Mouse (Mus musculus): Measurements from ENCODE around the gene Ercc1. TPM values are rescaled to one million over a fixed set of nuclear protein-coding genes. Genes with fewer than 3 reads are reported as not detected.

Ercc1 gene
- total RNA-seq, 1 experiment from 2014 or later = 18.9 TPM

DNA sequence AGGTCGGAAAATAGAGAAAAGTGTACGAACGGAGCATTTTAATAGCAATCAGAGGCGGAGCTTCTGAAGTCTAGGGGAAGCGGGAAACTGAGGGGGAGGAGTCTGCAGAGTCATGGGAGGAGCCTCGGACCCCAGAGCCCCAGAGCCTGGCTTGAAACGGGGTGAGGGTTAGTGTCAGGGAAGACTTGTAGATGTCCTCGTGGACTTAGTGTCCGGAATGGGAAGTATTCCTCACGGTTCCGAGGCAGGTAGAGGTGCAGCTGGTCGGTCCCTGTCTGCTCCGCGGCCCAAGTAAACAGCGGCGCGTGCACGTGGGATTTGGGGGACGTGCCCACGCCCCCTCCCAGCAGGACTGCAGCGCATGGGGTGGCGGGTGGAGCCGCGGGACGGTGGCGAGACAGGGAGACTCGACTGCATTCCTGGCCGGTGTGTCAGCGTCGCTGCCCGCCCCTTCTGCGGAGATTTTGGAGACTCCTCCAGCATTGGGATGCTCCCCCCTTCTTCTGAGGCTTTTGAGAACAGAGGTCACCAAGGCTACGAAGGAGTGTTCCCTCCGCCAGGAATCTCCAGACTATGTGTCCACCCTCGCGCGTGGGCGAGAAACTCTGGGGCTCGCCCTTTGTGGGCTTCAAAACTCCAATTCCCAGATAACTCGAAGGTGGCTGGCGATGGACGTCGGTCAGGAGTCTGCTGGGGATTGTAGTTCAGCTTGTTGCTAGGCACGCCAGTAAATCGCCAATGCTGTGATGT, 15.5 kb downstream of the Ercc1 start:
- peak; percentile 60 for ATAC-seq (replicated peaks; ENCODE audit: low read depth, poor library complexity, severe bottlenecking)

DNA sequence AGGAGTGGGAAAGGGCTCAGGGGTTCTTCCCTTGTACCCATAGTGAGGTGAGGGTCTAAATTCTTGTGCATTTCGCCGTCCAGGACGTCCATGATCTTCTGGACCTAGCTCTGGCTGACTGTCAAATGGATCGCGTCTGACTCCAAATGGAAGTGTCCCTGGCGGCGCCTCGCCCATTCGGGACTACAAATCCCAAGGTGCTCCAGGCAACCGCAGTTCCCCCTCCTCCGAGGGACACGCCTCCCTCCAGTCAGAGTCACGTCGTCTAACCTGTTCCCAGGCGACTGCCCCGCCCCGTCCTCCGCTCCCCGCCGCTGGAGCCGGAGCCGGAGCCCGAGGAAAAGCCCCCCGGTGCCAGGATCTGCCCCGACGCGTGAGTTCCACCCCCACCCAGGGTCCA, 16.4 kb downstream of the Ercc1 start:
- ATAC-seq (replicated peaks; ENCODE audit: low read depth, poor library complexity, severe bottlenecking) = peak; percentile 67

DNA sequence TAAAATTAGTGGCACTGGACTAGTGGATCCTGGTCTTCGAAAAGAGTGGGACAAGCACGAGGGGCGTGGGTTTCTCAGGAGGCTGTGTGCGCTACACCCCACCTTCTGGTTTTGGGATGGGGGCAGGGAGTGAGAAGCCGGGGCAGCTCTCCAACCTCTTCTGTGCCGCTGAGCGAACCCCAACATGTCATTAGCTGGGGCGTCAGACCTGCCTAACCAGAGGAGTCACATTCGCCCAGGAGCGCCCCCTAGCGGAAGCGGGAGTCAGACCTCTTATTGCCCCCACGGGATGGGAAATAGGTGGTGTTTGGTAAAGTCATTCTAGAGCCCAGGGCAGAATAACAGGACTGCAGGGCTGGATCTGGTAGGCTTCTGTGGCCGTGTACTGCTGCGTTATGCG, 17.1 kb downstream of the Ercc1 start:
- peak; percentile 10; the same call in 1 of the 2 replicates for ATAC-seq (replicated peaks; ENCODE audit: low read depth, poor library complexity, severe bottlenecking)

GRCm38 (mm10) chr7:19362276-19362675, 17.7 kb downstream of the Ercc1 start:
- ATAC-seq (replicated peaks; ENCODE audit: low read depth, poor library complexity, severe bottlenecking) = no peak

GRCm38 (mm10) chr7:19363881-19364280, 19.3 kb downstream of the Ercc1 start:
- no peak for ATAC-seq (replicated peaks; ENCODE audit: low read depth, poor library complexity, severe bottlenecking)

DNA sequence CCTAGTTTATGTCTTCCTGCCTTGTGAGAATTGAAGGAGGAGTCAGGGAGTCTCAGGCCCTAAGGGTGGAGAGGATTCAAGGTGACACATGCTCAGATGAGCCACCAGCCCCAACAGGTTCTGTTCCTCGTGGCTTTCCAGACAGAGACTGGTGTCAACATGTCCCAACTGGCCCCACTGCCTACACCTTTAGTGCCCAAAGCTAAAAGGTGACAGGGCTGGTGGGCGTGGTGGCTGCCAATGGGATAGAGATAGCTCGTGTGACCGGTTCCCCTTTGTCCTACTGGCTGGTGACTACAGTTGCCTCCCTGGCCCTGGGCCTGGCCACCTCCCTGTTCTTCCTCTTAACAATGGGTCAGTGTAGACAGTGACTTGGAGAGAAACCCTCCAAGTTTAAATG, 20.8 kb downstream of the Ercc1 start:
- no peak for ATAC-seq (replicated peaks; ENCODE audit: low read depth, poor library complexity, severe bottlenecking)

GRCm38 (mm10) chr7:19368380-19368779, 23.8 kb downstream of the Ercc1 start:
- no peak for ATAC-seq (replicated peaks; ENCODE audit: low read depth, poor library complexity, severe bottlenecking)

DNA sequence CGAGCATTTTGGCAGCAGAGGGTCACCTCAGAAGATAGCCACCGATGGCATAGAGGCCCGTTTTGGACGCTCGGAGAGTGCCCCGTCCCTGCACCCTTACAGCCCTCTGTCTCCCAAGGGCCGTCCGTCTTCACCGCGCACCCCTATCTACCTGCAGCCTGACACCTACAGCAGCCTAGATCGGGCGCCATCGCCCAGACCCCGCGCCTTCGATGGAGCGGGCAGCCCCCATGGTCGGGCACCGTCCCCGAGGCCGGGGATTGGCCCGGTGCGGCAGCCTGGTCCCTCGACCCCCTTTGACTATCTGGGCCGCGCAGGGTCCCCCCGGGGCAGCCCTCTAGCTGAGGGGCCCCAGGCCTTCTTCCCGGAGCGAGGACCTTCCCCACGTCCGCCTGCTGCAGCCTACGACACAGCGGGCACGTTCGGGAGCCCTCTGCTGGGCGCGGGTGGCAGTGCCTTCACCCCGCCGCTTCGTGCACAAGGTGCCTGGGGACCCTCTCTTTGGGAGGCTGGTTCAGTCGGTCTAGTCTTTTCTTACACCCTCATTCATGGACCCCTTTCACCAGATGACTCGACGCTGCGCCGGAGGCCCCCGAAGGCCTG, 25.3 kb downstream of the Ercc1 start:
- peak; percentile 96 for ATAC-seq (replicated peaks; ENCODE audit: low read depth, poor library complexity, severe bottlenecking)

GRCm38 (mm10) chr7:19373367-19373766, 28.8 kb downstream of the Ercc1 start:
- ATAC-seq (replicated peaks; ENCODE audit: low read depth, poor library complexity, severe bottlenecking) = no peak

DNA sequence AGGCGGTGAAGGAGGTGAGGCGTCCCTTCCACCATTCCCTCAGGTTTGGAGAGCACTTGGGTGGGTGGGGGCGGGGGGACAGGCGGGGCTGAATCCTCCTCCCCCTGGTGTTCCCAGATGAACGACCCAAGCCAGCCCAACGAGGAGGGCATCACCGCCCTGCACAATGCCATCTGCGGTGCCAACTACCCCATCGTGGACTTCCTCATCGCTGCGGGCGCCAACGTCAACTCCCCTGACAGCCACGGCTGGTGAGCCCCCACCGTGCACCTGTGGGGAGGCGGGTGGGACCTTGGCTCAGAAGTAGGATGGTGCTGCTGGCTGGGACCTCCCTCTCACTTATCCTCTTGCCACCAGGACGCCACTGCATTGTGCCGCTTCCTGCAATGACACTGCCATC, 30.8 kb downstream of the Ercc1 start:
- no peak for ATAC-seq (replicated peaks; ENCODE audit: low read depth, poor library complexity, severe bottlenecking)

GRCm38 (mm10) chr7:19376019-19376418, 31.4 kb downstream of the Ercc1 start:
- no peak for ATAC-seq (replicated peaks; ENCODE audit: low read depth, poor library complexity, severe bottlenecking)

GRCm38 (mm10) chr7:19378049-19378448, 33.5 kb downstream of the Ercc1 start:
- ATAC-seq (replicated peaks; ENCODE audit: low read depth, poor library complexity, severe bottlenecking) = no peak

- ATAC-seq (replicated peaks; ENCODE audit: low read depth, poor library complexity, severe bottlenecking) = peak; percentile 100
Observed at GRCm38 (mm10) chr7:19381377-19382165, 37.0 kb downstream of the Ercc1 start, which contains the start of gene Ercc2. Ercc2 (plus strand) TSS chr7:19382010.

GRCm38 (mm10) chr7:19382166-19382541, 37.6 kb downstream of the Ercc1 start:
- ATAC-seq (replicated peaks; ENCODE audit: low read depth, poor library complexity, severe bottlenecking) = peak; percentile 40

DNA sequence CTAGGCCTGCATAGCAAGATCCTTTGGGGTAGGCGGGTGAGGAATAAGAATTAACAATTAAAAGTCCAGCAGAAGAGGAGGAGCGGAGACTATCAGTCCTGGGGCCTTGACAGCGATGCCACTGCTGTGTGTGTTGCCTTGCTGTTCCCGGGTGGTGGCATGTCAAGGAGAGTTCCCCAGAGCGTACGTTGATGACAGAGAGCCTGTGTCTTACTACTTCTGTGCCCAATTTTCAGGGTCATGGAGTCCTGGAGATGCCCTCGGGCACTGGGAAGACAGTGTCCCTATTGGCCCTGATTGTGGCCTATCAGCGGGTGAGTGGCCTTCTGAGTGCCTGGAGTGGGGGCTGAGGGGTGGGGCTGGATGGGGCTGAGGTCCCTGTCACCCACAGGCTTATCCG, 39.1 kb downstream of the Ercc1 start:
- ATAC-seq (replicated peaks; ENCODE audit: low read depth, poor library complexity, severe bottlenecking) = no peak

DNA sequence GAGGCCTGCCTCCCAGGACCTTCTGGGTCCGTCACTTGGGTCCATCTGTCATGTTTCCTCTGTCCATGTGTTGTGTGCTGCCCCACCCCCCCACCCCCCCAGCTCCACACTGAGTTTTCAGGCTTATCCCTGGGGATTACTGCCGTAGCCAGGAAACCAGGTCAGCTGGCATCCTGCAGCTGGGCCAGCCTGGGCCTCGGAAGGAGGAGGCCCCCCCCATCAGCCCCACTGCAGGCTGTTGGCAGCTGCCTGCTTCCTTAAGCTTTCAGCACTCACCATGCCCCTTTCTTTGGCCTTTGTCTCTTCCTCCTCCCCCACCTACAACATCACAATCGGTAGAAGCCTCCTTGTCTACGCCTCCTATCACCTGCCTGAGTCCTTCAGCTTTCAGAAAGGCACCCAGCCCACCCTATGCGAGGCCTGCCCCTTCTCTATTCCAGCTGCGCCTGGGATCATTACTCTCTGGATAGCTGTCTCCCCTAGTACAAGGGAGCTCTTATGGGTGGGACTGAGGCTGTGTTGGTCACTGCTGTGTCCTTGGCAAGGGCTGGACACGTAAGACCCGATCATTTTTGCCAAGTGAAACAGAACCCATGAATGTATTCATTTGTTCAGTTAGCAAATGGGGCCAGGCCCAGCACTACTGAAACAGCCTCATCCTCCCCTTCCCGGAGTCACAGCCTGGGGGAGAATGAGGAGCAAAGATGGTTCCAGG, 44.3 kb downstream of the Ercc1 start:
- no peak for ATAC-seq (replicated peaks; ENCODE audit: low read depth, poor library complexity, severe bottlenecking)

- no peak for ATAC-seq (replicated peaks; ENCODE audit: low read depth, poor library complexity, severe bottlenecking)
Observed at GRCm38 (mm10) chr7:19394484-19394883, 49.9 kb downstream of the Ercc1 start.

DNA sequence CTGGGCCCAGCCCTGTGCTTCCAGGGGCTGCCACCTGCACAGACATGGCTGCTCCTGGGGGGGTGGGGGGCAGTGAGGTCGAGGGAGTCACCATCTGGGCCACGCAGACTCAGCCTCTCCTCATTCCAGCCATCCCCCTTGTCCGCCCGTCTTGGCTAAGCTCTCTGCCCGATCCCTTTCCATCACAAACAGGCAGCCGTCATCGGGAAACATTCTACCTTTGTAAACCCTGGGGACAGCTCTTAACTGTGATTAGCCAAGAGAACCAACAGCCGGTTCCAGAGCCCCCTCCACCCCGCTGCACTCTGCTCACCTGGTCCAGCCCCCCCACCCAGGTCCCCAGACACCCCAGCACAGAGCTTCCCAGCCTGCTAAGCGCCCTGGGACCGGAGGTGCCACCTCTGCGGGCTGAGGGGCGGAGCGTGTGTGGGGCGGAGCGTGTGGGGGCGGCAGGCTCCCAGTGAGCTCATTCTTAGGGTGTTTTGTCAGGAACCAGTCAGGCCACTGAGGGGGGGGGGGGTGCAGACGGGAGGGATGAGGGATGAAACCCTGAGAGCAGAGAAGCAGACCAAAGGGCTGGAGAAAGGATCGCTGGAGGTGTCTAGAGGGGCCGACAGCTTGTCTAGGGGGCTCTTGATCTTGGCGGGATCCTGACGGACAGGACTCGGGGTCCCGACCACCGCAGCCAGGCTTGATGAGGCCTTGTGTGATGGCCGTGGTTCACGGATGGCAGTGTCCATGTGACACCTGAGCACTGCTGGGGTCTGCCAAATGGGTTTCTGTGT, 55.1 kb downstream of the Ercc1 start:
- peak; percentile 66 for ATAC-seq (replicated peaks; ENCODE audit: low read depth, poor library complexity, severe bottlenecking)

DNA sequence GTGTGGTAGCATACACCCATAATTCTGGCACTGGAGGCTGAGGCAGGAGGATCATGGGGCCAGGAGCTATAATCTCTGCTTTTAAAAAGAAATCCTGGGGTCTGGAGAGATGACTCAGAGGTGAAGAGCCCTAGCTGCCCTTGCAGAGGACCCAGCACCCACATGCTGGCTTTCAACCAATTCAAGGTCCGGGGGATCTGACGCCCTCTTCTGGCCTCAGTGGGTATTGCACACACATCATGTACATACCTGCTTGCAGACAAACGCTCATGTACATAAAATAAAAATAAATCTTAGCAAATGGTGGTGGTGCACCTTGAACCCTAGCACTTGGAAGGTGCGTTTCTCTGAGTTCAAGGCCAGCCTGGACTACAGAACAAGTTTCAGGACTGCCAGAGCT, 56.4 kb downstream of the Ercc1 start:
- ATAC-seq (replicated peaks; ENCODE audit: low read depth, poor library complexity, severe bottlenecking) = no peak

All from common myeloid progenitor, adult 5-6 weeks (primary cell).